Mouse (Mus musculus) neural tube, embryonic 15.5 days (tissue): ENCODE data around the gene Cdk4. TPM values are rescaled to one million over a fixed set of nuclear protein-coding genes. Genes with fewer than 3 reads are reported as not detected.
"Not testable (repeated sequence)": the region's sequence is repeated elsewhere in the genome, so short reads cannot be mapped to it uniquely, and the experiment has no call there.

Source experiments
- ATAC-seq: fragments of 200-750 bp; cut with Nextera tagmentation; 2 replicates; pipeline ENCODE4 v1.8.0; 2017; ENCODE audit warnings: mild to moderate bottlenecking, moderate TSS enrichment, moderate library complexity; ENCODE audit not compliant: low FRiP score
- H3K27ac ChIP-seq: fragments of 300-500 bp; sonication (generic); replicated peaks from 2 replicates; pipeline ENCODE4 v1.5.1; 2015; ENCODE audit warnings: mild to moderate bottlenecking, inconsistent platforms
- H3K27me3 ChIP-seq: fragments of 300-500 bp; sonication (generic); replicated peaks from 2 replicates; pipeline ENCODE4 v1.6.1; 2015; ENCODE audit warnings: inconsistent platforms
- H3K36me3 ChIP-seq: fragments of 300-500 bp; sonication (generic); 2 replicates; pipeline ENCODE4 v1.6.1; 2015; ENCODE audit warnings: inconsistent platforms
- H3K4me1 ChIP-seq: fragments of 300-500 bp; sonication (generic); 2 replicates; pipeline ENCODE4 v1.6.1; 2015; ENCODE audit warnings: inconsistent platforms
- H3K4me2 ChIP-seq: fragments of 300-500 bp; sonication (generic); 2 replicates; pipeline ENCODE4 v1.6.1; 2015; ENCODE audit warnings: inconsistent platforms, mild to moderate bottlenecking, moderate library complexity
- H3K4me3 ChIP-seq: fragments of 300-500 bp; sonication (generic); replicated peaks from 2 replicates; pipeline ENCODE4 v1.5.1; 2015; ENCODE audit warnings: mild to moderate bottlenecking, inconsistent platforms
- H3K9ac ChIP-seq: fragments of 300-500 bp; sonication (generic); replicated peaks from 2 replicates; pipeline ENCODE4 v1.6.1; 2015; ENCODE audit warnings: mild to moderate bottlenecking, inconsistent platforms
- H3K9me3 ChIP-seq: fragments of 300-500 bp; sonication (generic); replicated peaks from 2 replicates; pipeline ENCODE4 v1.6.1; 2016; ENCODE audit warnings: inconsistent platforms
- WGBS: fragments of 180-500 bp; shearing (Covaris S2); methylation state at CpG from one replicate; pipeline ENCODE4 v1.1.7; 2015; ENCODE audit warnings: mixed read lengths; 5-methylcytosine and 5-hydroxymethylcytosine counted together
- polyA plus RNA-seq: library from polyadenylated mRNA; unstranded; fragments of >200 nt; fragmentation: Nextera tagmentation; extraction: Ambion mirVana; gene quantifications from 2 replicates; pipeline ENCODE4 v1.2.1, GENCODE M21; 2015

Cdk4 gene
- polyA plus RNA-seq, 1 experiment from 2014 or later, result 551 TPM

DNA sequence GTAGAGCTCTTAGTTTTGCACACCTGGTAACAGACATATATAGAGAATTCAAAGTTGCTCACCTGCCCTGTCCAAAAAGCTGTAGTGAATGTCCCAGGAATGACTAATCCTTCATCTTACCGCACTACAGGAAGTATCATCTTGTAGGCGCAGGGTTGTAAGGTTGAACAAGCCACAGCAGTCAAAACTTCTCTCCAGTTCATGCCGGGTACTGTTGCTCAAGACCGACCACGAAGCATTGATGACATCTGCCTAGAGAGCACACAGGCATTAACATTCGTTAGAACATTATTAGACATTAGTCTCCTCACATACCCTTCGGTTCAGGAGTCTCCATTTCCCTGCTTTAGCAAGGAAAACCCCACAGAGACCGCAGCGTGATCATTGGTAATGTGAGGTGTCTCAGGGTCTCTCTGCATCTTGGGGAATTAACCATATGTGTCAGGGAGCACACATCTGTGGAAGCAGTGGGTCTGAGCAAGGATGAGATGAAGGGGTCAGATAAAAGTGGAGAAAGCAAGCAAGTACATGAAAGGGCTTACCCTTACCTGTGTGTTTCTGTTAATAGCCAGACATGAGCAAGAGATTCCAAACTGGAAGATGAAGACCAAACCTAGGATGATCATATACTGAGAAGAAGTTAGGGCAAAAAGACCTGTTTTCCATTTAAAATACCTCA is 5.2 kb downstream of the Cdk4 start:
- peaks cover 48% of the 10 kb centered on the region for H3K4me1 ChIP-seq
- peaks cover 44% of the 10 kb centered on the region for H3K36me3 ChIP-seq
- no peaks in the 10 kb centered on the region for H3K27me3 ChIP-seq
- 84% methylated on average over 9 of the region's 9 CpGs for WGBS
- peak overlapping the region; percentile 62 for H3K9ac ChIP-seq
- H3K4me3 ChIP-seq, result peak overlapping the region; percentile 68
- no peak for ATAC-seq
- peak overlapping the region; percentile 91 for H3K4me2 ChIP-seq
- peak overlapping the region; percentile 97; the same call in 1 of the 2 replicates for H3K27ac ChIP-seq
- H3K9me3 ChIP-seq, result no peaks in the 10 kb centered on the region

DNA sequence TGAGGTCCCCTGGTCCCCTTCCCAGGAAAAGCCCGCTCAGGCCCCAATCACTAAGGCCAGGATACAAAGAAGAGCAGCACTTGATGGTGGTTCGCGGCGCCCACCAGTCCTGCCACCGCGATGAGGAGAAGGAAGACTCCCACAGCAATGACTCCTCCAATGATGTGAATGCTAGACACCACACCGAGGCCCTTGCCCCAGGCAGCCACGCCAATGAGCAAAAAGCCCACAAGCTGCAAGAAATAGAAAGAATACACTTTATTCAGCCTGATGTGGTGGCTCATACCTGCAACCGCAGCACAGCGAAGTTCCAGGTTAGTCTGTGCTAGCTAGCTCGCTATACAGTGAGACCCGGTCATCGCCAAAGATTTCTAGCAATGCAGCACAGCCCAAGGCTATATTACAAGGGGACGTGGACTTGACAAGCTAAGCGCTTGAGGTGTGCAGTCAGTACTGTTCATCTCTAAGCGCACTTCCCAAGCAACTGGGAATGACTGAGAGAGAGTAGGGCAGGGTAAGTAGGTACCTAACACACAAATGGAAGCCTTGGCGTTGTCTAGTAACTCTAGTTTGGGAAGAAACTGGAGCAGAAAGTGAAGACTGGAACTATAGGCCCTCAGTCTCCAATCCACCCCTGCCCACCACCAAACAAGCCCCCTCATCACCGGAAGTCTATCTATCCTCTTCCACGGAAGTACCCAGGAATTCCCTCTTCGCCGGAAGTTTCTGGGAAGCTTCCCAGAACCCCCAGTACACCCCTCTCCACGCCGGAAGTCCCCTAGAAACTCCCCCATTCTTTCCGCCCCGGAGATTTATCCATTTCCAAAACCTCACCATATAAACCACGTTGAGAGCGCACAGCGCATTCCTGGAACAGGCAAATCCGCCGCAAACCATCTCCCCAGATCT is 6.2 kb downstream of the Cdk4 start:
- Histone ChIP-seq H3K27me3 (no peaks in the 10 kb centered on the region), H3K27ac (peak overlapping the region; percentile 97), H3K4me2 (peak overlapping the region; percentile 91), H3K4me3 (peak overlapping the region; percentile 68), H3K9ac (peak overlapping the region; percentile 62), H3K4me1 (peaks cover 44% of the 10 kb centered on the region), H3K9me3 (no peaks in the 10 kb centered on the region), H3K36me3 (peaks cover 44% of the 10 kb centered on the region)
- 8% methylated on average over 30 of the region's 30 CpGs for WGBS
- ATAC-seq, result peak; percentile 88

DNA sequence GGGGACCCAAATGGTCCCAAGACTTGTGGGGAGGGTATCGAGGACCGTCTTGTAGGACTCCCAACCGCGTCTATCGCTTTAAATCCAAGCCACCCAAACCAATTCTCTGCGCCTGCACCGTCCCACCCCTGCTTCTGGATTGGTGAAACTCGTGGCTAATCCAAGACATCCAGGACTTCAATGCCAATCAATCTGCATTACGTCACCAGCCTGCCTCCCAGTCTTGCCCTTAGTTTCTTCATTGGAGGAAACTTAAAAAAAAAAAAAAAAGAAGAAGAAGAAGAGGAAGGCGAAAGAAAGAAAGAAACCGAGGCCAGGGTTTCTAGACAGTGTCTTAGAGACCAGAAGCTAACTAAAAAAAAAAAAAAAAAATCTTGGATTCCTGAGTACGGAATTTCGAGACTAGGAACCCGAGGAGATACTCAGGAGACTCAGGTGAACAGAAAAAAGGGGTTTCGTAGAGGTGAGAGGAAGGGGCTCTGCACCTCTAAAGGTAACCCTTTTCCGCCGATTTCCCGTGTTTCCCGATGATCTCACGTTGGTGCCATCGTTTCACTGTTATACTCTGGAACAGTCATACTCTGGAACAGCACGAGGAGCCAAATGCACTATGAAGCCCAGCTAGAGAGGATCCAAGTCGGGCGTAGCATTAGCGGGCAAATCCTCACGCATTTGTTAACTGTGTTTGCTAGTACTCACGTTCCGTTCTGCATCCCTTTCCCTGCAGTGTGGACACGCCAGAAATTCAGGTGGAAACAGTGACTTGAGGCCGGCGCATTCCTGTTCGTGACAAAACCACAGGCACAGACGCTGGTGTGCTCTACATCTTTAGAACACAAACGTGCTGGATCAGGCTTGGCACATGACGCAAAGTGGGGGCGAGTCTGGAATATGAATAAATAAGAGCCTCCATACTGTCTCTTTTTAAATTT is 7.1 kb downstream of the Cdk4 start, which contains the start of gene Tspan31:
TSS of gene Tspan31 (minus strand) at position 75 of the 932 bp plus-strand sequence.
- no peaks in the 10 kb centered on the region for H3K27me3 ChIP-seq
- H3K36me3 ChIP-seq, result peaks cover 36% of the 10 kb centered on the region
- peak within 1 kb of the TSS; percentile 91 for H3K4me2 ChIP-seq
- peak within 1 kb of the TSS; percentile 68 for H3K4me3 ChIP-seq
- peak within 1 kb of the TSS; percentile 72 for H3K9ac ChIP-seq
- peak within 1 kb of the TSS; percentile 97 for H3K27ac ChIP-seq
- H3K4me1 ChIP-seq, result peaks cover 35% of the 10 kb centered on the region
- WGBS, result 2% methylated on average over 36 of the region's 36 CpGs
- no peaks in the 10 kb centered on the region for H3K9me3 ChIP-seq
- peak; percentile 94 for ATAC-seq

DNA sequence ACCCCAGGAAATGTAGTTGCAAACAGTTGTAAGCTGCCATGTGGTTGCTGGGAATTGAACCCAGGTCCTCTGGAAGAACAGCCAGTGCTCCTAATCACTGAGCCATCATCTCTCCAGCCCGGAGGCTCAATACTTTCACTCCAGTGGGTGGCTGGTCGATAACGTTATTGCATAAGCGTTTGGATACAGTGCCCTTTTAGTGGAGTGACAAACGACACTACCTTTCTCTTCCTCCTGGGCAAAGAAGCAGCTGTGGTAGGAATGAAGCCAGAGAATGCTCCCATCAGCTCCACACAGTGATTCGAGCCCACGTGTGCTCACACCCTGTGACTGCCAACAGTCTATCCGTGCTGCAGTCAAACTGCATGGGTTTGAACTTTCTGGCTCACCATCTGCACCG is 7.9 kb downstream of the Cdk4 start:
- H3K27ac ChIP-seq, result peak overlapping the region; percentile 97
- 0 out of 2 replicates have a peak, but pooled peaks cover 2% of the 10 kb centered on the region for H3K27me3 ChIP-seq
- peak overlapping the region; percentile 68 for H3K4me3 ChIP-seq
- H3K9me3 ChIP-seq, result no peaks in the 10 kb centered on the region
- H3K36me3 ChIP-seq, result peaks cover 28% of the 10 kb centered on the region
- 67% methylated on average over 9 of the region's 9 CpGs for WGBS
- H3K4me2 ChIP-seq, result peak overlapping the region; percentile 91
- no peak for ATAC-seq
- H3K4me1 ChIP-seq, result peaks cover 38% of the 10 kb centered on the region
- peak overlapping the region; percentile 72; the same call in 1 of the 2 replicates for H3K9ac ChIP-seq

DNA sequence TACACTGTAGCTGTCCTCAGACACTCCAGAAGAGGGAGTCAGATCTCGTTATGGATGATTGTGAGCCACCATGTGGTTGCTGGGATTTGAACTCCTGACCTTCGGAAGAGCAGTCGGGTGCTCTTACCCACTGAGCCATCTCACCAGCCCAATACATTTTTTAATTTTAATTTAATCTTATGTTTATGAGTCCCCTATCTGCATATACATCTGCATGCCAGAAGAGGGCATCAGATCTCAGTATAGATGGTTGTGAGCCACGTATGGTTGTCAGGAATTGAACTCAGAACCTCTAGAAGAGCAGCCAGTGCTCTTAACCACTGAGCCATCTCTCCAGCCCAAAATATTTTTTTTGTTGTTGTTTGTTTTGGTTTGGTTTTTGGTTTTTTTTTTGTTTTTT is 8.9 kb downstream of the Cdk4 start:
- ATAC-seq, H3K27me3 ChIP-seq, H3K4me2 ChIP-seq, H3K4me3 ChIP-seq, H3K27ac ChIP-seq, H3K9me3 ChIP-seq, H3K9ac ChIP-seq: not testable (repeated sequence)
- 89% methylated on average over 4 of the region's 4 CpGs for WGBS
- Histone ChIP-seq H3K4me1 (peaks cover 38% of the 10 kb centered on the region), H3K36me3 (peaks cover 18% of the 10 kb centered on the region)

DNA sequence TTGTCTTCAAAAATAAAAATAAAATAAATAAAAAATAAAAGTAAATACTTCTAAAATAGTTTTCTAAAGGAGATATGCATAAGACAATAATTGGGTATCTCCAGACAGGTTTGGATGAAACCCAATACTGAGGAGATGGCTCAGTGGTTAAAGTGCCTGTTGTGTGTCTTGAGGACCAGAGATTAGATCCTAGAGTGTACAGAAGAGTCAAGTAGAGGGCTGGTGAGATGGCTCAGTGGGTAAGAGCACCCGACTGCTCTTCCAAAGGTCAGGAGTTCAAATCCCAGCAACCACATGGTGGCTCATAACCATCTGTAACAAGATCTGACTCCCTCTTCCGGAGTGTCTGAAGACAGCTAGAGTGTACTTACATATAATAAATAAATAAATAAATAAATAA is 9.6 kb downstream of the Cdk4 start:
- H3K4me2 ChIP-seq, H3K27me3 ChIP-seq, H3K27ac ChIP-seq, H3K9ac ChIP-seq, ATAC-seq, H3K4me3 ChIP-seq, H3K9me3 ChIP-seq: not testable (repeated sequence)
- peaks cover 11% of the 10 kb centered on the region for H3K36me3 ChIP-seq
- H3K4me1 ChIP-seq, result peaks cover 41% of the 10 kb centered on the region
- 70% methylated on average over 2 of the region's 2 CpGs for WGBS

DNA sequence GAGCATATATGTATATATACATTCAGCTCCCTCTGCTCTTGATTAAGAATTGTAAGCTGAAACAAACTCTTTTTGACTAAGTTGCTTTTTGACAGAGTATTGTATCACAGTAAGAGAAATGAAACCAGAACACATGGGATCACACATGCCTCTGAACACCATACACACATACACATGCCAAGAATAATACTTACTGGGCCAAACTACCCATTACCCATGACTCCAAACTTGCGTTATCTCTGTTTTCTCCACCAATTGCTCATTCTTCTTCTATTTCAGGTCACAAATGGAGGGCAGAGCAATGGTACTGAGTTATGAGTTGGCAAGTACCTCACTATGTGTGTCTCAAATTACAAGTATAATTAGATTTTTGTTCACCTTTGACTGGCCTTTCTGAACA is 10.6 kb downstream of the Cdk4 start:
- no peak for ATAC-seq
- no peak overlapping the region for H3K9ac ChIP-seq
- peaks cover under 1% of the 10 kb centered on the region; the same call in 1 of the 2 replicates for H3K36me3 ChIP-seq
- H3K4me1 ChIP-seq, result peaks cover 38% of the 10 kb centered on the region
- no peak overlapping the region for H3K4me2 ChIP-seq
- H3K4me3 ChIP-seq, result no peak overlapping the region
- H3K9me3 ChIP-seq, result no peaks in the 10 kb centered on the region
- H3K27me3 ChIP-seq, result 0 out of 2 replicates have a peak, but pooled peaks cover 2% of the 10 kb centered on the region
- WGBS, result 93% methylated on average over 1 of the region's 1 CpGs
- H3K27ac ChIP-seq, result no peak overlapping the region

DNA sequence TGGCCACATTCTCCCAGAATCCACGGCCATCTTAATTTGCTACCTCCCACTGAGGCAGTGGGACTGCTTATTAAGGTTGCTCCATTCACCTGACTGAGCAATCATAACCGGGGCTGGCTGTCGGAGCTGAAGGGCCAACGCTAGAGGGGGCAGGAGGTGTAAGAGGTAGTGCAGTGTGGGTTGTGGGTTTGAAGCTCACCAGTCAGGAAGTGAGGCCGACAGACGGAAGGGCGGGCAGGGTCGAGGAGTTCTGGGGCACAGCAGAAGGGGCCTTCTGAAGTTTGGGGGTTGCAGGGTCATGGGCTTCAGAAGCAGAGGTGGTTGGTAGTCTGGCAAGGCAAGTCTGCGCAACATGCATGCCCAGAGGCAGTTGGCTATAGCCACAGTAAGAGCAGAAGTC is 11.7 kb downstream of the Cdk4 start, which contains the start of gene Agap2:
TSS of gene Agap2 (plus strand) at position 205 of the 400 bp plus-strand sequence.
- Histone ChIP-seq H3K27ac (no peak within 1 kb of the TSS), H3K9me3 (no peaks in the 10 kb centered on the region), H3K4me2 (peak within 1 kb of the TSS; percentile 6; the same call in 1 of the 2 replicates), H3K27me3 (0 out of 2 replicates have a peak, but pooled peaks cover 2% of the 10 kb centered on the region), H3K4me1 (peaks cover 34% of the 10 kb centered on the region), H3K9ac (no peak within 1 kb of the TSS), H3K4me3 (no peak within 1 kb of the TSS), H3K36me3 (no peaks in the 10 kb centered on the region)
- WGBS, result 71% methylated on average over 9 of the region's 9 CpGs
- no peak for ATAC-seq

DNA sequence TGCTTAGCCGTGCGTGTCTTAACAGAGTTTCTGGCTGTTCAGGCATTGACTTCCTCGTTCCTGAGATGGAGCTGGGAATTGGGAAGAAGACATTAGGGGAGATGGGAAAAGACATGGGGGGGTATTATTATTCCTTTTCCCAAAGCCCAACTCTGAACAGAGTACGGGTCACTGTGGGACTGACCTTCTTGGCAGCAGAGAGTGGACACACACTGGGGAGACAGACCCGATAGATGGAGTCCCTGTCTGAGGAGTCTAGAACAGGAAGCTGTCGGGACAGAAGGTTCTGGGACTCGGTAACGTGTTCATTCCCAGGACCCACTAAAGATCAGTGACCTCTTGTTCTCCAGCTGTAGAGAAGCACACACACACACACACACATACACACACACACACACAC is 12.3 kb downstream of the Cdk4 start:
- no peak for ATAC-seq
- no peak overlapping the region for H3K27ac ChIP-seq
- H3K27me3 ChIP-seq, result 0 out of 2 replicates have a peak, but pooled peaks cover 5% of the 10 kb centered on the region
- H3K9ac ChIP-seq, result no peak overlapping the region
- 77% methylated on average over 8 of the region's 8 CpGs for WGBS
- no peak overlapping the region for H3K4me3 ChIP-seq
- H3K4me2 ChIP-seq, result peak overlapping the region; percentile 6; the same call in 1 of the 2 replicates
- peaks cover 38% of the 10 kb centered on the region for H3K4me1 ChIP-seq
- H3K9me3 ChIP-seq, result no peaks in the 10 kb centered on the region
- H3K36me3 ChIP-seq, result no peaks in the 10 kb centered on the region

DNA sequence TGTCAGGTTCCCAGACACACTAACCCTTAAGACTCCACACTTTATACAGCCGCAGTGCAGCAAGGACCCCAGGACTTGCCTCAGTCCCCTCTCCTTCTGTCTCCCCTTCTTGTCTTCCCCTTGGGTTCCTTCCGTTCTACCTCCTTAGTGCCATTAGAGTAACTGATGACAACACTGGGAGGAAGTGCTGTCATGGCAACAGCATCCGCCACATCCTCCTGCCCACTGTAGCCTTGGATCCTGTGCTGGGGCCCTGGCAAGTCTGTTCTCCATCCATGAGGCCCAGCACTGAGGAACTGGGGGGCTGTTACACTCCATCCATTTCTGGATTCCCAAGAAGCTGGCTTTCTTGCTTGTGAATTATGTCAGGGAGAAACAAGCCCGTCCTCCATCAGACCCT is 12.7 kb downstream of the Cdk4 start:
- WGBS, result 32% methylated on average over 4 of the region's 4 CpGs
- H3K9me3 ChIP-seq, result no peaks in the 10 kb centered on the region
- H3K4me1 ChIP-seq, result peaks cover 38% of the 10 kb centered on the region
- no peak overlapping the region for H3K9ac ChIP-seq
- no peak overlapping the region for H3K27ac ChIP-seq
- ATAC-seq, result no peak
- peak overlapping the region; percentile 6; the same call in 1 of the 2 replicates for H3K4me2 ChIP-seq
- H3K27me3 ChIP-seq, result 0 out of 2 replicates have a peak, but pooled peaks cover 5% of the 10 kb centered on the region
- no peaks in the 10 kb centered on the region for H3K36me3 ChIP-seq
- no peak overlapping the region for H3K4me3 ChIP-seq

DNA sequence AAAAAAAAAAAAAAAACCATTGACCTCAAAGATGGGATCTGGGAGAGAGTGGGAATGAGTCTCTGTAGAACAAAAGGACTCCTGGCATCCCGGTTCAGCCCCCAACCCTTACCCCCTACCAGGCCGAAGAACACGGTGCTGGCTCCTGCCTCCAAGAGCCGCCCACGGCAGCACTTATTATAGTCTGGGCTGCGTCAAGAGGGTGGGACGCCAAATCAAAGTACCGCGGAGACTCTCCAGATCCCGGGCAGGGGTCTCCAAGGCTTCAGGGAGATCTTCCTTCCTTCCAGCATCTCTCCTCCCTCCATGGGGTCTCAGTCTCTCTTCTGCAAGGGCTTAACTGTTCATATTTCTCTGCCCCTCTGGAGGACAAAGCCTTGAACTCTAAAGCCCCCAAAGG is 14.2 kb downstream of the Cdk4 start:
- ATAC-seq, result no peak
- Histone ChIP-seq H3K36me3 (no peaks in the 10 kb centered on the region), H3K4me3 (peak overlapping the region; percentile 81), H3K27ac (peak overlapping the region; percentile 91), H3K4me2 (peak overlapping the region; percentile 93), H3K4me1 (peaks cover 47% of the 10 kb centered on the region), H3K9me3 (no peaks in the 10 kb centered on the region), H3K27me3 (0 out of 2 replicates have a peak, but pooled peaks cover 5% of the 10 kb centered on the region), H3K9ac (peak overlapping the region; percentile 42)
- 5% methylated on average over 10 of the region's 10 CpGs for WGBS
